Mouse (Mus musculus): Measurements from ENCODE around the gene Farp1. TPM values are rescaled to one million over a fixed set of nuclear protein-coding genes. Genes with fewer than 3 reads are reported as not detected.

Farp1 gene
- polyA plus RNA-seq, 1 experiment from 2014 or later = 19.1 TPM

DNA sequence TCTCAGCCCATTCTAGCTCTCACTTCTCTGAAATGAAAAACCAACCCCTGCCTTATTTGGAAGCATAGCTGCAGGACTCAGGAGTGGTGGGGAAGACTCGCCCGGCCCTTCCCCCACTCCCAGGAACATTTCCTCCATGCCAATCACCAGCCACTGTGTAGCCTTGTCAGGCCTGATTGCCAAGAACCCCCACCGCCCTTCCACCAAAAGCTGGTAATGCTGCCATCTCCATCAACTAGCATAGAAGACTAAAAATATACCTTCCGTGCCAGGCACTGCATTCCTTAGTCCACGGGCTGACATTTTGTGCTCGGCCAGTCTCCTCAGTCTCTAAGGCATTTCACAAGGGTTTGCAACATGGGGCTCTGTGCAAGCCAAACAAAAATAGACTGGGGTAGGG lies 235.5 kb downstream of the Farp1 start:
- Histone ChIP-seq H3K4me1 (ENCODE audit: control insufficient read depth in 2 of 2, insufficient read depth in 2 of 2, low read length in 2 of 2) (peaks cover 12 to 22% of the 10 kb centered on the region in 2 experiments), H3K4me3 (ENCODE audit: control insufficient read depth in 1 of 2, insufficient read depth in 1 of 2, low read depth in 1 of 2, low read length in 2 of 2) (no peak overlapping the region), H3K27me3 (ENCODE audit: control insufficient read depth, insufficient read depth, low read length) (no peaks in the 10 kb centered on the region), H3K36me3 (ENCODE audit: control insufficient read depth, insufficient read depth, low read length) (peaks cover 82% of the 10 kb centered on the region), H3K27ac (replicated peaks in 1 of 2; ENCODE audit: control insufficient read depth in 1 of 2, insufficient read depth in 1 of 2, low read depth in 2 of 2, low read length in 2 of 2) (peak overlapping the region; percentile 71 to 89), H3K9ac (ENCODE audit: low read length) (0 out of 2 replicates have a peak overlapping the region, but pooled peaks have one; percentile 30), H3K4me2 (ENCODE audit: low read length) (no peak overlapping the region), H3K9me3 (ENCODE audit: control insufficient read depth, low read length) (no peaks in the 10 kb centered on the region)
- WGBS = 25% methylated on average over 6 of the region's 6 CpGs
- ATAC-seq (ENCODE audit: insufficient number of reproducible peaks, insufficient read depth, low FRiP score, low read depth) = peak; percentile 50; the same call in 1 of the 2 replicates

- Histone ChIP-seq H3K4me2 (ENCODE audit: low read length) (no peak overlapping the region), H3K4me3 (ENCODE audit: control insufficient read depth in 1 of 2, insufficient read depth in 1 of 2, low read depth in 1 of 2, low read length in 2 of 2) (no peak overlapping the region), H3K4me1 (ENCODE audit: control insufficient read depth in 2 of 2, insufficient read depth in 2 of 2, low read length in 2 of 2) (peaks cover 11 to 12% of the 10 kb centered on the region in 2 experiments), H3K27ac (replicated peaks in 1 of 2; ENCODE audit: control insufficient read depth in 1 of 2, insufficient read depth in 1 of 2, low read depth in 2 of 2, low read length in 2 of 2) (no peak overlapping the region), H3K9me3 (ENCODE audit: control insufficient read depth, low read length) (no peaks in the 10 kb centered on the region), H3K9ac (ENCODE audit: low read length) (no peak overlapping the region), H3K36me3 (ENCODE audit: control insufficient read depth, insufficient read depth, low read length) (peaks cover 85% of the 10 kb centered on the region), H3K27me3 (ENCODE audit: control insufficient read depth, insufficient read depth, low read length) (no peaks in the 10 kb centered on the region)
- 80% methylated on average over 12 of the region's 12 CpGs for WGBS
- no peak for ATAC-seq (ENCODE audit: insufficient number of reproducible peaks, insufficient read depth, low FRiP score, low read depth)
Measured at GRCm38 (mm10) chr14:121274985-121275384, 240.0 kb downstream of the Farp1 start.

DNA sequence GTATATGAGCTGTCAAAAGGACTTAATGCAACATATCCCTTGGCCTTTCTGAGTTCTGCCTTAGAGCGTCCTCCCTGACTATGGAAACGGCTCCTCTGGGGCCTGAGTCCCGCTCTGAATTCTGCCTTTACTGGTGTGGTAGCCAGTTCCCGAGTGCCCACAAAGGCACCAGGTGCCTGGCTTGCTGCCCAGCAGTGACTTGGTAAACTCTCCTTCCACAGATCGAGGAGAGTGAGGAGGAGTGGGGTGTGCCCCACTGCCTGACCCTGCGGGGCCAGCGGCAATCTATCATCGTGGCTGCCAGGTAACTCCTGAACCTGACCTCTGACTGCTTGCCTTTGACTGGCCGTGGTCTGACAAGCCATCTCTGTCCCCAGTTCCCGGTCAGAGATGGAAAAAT lies 241.0 kb downstream of the Farp1 start:
- Histone ChIP-seq H3K27me3 (ENCODE audit: control insufficient read depth, insufficient read depth, low read length) (no peaks in the 10 kb centered on the region), H3K4me1 (ENCODE audit: control insufficient read depth in 2 of 2, insufficient read depth in 2 of 2, low read length in 2 of 2) (peaks cover 8% of the 10 kb centered on the region in 2 experiments), H3K4me2 (ENCODE audit: low read length) (no peak overlapping the region), H3K4me3 (ENCODE audit: control insufficient read depth in 1 of 2, insufficient read depth in 1 of 2, low read depth in 1 of 2, low read length in 2 of 2) (no peak overlapping the region), H3K36me3 (ENCODE audit: control insufficient read depth, insufficient read depth, low read length) (peaks cover 91% of the 10 kb centered on the region), H3K9ac (ENCODE audit: low read length) (no peak overlapping the region), H3K27ac (replicated peaks in 1 of 2; ENCODE audit: control insufficient read depth in 1 of 2, insufficient read depth in 1 of 2, low read depth in 2 of 2, low read length in 2 of 2) (no peak overlapping the region), H3K9me3 (ENCODE audit: control insufficient read depth, low read length) (no peaks in the 10 kb centered on the region)
- ATAC-seq (ENCODE audit: insufficient number of reproducible peaks, insufficient read depth, low FRiP score, low read depth) = no peak
- WGBS = 79% methylated on average over 10 of the region's 10 CpGs

DNA sequence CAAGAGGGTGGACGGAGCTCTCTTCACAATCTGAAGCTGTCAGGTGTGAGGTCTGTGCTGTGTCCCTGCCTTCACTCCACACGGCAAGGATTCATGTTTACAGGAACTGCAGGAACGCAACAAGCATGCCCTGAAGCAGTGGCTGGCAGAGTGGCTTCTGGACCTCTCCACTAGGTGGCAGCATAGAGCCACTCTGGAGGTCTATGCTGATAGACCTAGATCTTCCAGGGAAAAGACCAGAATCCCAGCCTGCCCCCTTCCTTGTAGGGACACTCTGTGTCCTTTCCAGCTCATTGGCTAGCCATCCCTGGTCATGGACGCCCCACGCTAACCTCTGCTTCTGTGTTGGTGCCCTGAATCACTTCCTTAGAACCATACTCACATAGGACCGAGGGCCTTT lies 244.1 kb downstream of the Farp1 start:
- peaks cover 91% of the 10 kb centered on the region for H3K36me3 ChIP-seq (ENCODE audit: control insufficient read depth, insufficient read depth, low read length)
- no peak overlapping the region for H3K9ac ChIP-seq (ENCODE audit: low read length)
- no peak overlapping the region for H3K27ac ChIP-seq (replicated peaks in 1 of 2; ENCODE audit: control insufficient read depth in 1 of 2, insufficient read depth in 1 of 2, low read depth in 2 of 2, low read length in 2 of 2)
- no peak overlapping the region for H3K4me3 ChIP-seq (ENCODE audit: control insufficient read depth in 1 of 2, insufficient read depth in 1 of 2, low read depth in 1 of 2, low read length in 2 of 2)
- H3K9me3 ChIP-seq (ENCODE audit: control insufficient read depth, low read length) = no peaks in the 10 kb centered on the region
- 23% methylated on average over 6 of the region's 6 CpGs for WGBS
- H3K4me1 ChIP-seq (ENCODE audit: control insufficient read depth in 2 of 2, insufficient read depth in 2 of 2, low read length in 2 of 2) = peaks cover 11 to 12% of the 10 kb centered on the region in 2 experiments
- 0 out of 2 replicates have a peak, but pooled peaks have one; percentile 39 for ATAC-seq (ENCODE audit: insufficient number of reproducible peaks, insufficient read depth, low FRiP score, low read depth)
- H3K27me3 ChIP-seq (ENCODE audit: control insufficient read depth, insufficient read depth, low read length) = no peaks in the 10 kb centered on the region
- no peak overlapping the region for H3K4me2 ChIP-seq (ENCODE audit: low read length)

GRCm38 (mm10) chr14:121280601-121281335 lies 245.8 kb downstream of the Farp1 start:
- Histone ChIP-seq H3K4me3 (ENCODE audit: control insufficient read depth in 1 of 2, insufficient read depth in 1 of 2, low read depth in 1 of 2, low read length in 2 of 2) (no peak overlapping the region), H3K9ac (ENCODE audit: low read length) (no peak overlapping the region), H3K9me3 (ENCODE audit: control insufficient read depth, low read length) (no peaks in the 10 kb centered on the region), H3K27me3 (ENCODE audit: control insufficient read depth, insufficient read depth, low read length) (no peaks in the 10 kb centered on the region), H3K27ac (replicated peaks in 1 of 2; ENCODE audit: control insufficient read depth in 1 of 2, insufficient read depth in 1 of 2, low read depth in 2 of 2, low read length in 2 of 2) (peak overlapping the region; percentile 56 to 64), H3K4me2 (ENCODE audit: low read length) (no peak overlapping the region), H3K4me1 (ENCODE audit: control insufficient read depth in 2 of 2, insufficient read depth in 2 of 2, low read length in 2 of 2) (peaks cover 11 to 12% of the 10 kb centered on the region in 2 experiments), H3K36me3 (ENCODE audit: control insufficient read depth, insufficient read depth, low read length) (peaks cover 91% of the 10 kb centered on the region)
- ATAC-seq (ENCODE audit: insufficient number of reproducible peaks, insufficient read depth, low FRiP score, low read depth) = peak; percentile 36; the same call in 1 of the 2 replicates
- WGBS = 55% methylated on average over 16 of the region's 16 CpGs

- Histone ChIP-seq H3K9me3 (ENCODE audit: control insufficient read depth, low read length) (no peaks in the 10 kb centered on the region), H3K9ac (ENCODE audit: low read length) (no peak overlapping the region), H3K27me3 (ENCODE audit: control insufficient read depth, insufficient read depth, low read length) (no peaks in the 10 kb centered on the region), H3K4me3 (ENCODE audit: control insufficient read depth in 1 of 2, insufficient read depth in 1 of 2, low read depth in 1 of 2, low read length in 2 of 2) (no peak overlapping the region), H3K36me3 (ENCODE audit: control insufficient read depth, insufficient read depth, low read length) (peaks cover 91% of the 10 kb centered on the region), H3K27ac (replicated peaks in 1 of 2; ENCODE audit: control insufficient read depth in 1 of 2, insufficient read depth in 1 of 2, low read depth in 2 of 2, low read length in 2 of 2) (peak overlapping the region; percentile 56 to 64), H3K4me2 (ENCODE audit: low read length) (no peak overlapping the region), H3K4me1 (ENCODE audit: control insufficient read depth in 2 of 2, insufficient read depth in 2 of 2, low read length in 2 of 2) (peaks cover 11 to 12% of the 10 kb centered on the region in 2 experiments)
- ATAC-seq (ENCODE audit: insufficient number of reproducible peaks, insufficient read depth, low FRiP score, low read depth) = no peak
Measured at GRCm38 (mm10) chr14:121281336-121281710, 246.3 kb downstream of the Farp1 start.

DNA sequence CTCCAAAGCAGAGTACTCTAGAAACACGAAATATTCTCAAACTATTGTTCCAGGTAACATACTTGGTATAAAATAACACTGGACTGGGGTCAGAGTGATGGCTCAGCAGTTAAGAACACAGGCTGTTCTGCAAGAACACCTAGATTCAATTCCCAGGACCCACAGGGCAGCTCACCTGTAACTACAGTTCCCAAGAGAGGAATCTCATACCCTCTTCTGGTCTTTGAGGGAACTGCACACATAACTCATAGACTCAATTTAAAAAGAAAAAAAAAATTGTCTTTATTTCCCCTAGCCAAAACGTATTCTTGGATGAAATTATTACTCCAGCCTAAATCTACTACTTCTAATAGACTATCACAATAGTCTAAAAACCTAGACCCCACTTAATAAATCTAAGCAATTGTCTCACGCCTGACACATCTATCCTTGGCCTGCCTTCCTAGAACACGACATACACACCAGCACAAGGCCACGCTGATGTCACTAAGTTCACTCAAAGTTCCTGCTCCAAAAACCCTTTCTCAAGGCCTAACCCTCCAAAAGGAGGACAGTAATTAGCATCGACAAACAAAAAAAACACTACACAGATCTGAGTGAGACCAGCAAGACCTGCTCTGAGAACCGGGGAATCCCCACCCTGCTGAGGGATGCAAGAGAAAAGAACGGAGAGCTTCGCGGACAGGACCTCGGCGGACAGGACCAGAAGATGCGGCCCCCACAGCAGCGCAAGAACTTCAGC lies 250.6 kb downstream of the Farp1 start:
- Histone ChIP-seq H3K4me1 (ENCODE audit: control insufficient read depth in 2 of 2, insufficient read depth in 2 of 2, low read length in 2 of 2) (peaks cover 12 to 13% of the 10 kb centered on the region in 2 experiments), H3K9ac (ENCODE audit: low read length) (no peak overlapping the region), H3K4me3 (ENCODE audit: control insufficient read depth in 1 of 2, insufficient read depth in 1 of 2, low read depth in 1 of 2, low read length in 2 of 2) (no peak overlapping the region), H3K27ac (replicated peaks in 1 of 2; ENCODE audit: control insufficient read depth in 1 of 2, insufficient read depth in 1 of 2, low read depth in 2 of 2, low read length in 2 of 2) (no peak overlapping the region), H3K9me3 (ENCODE audit: control insufficient read depth, low read length) (no peaks in the 10 kb centered on the region), H3K27me3 (ENCODE audit: control insufficient read depth, insufficient read depth, low read length) (no peaks in the 10 kb centered on the region), H3K4me2 (ENCODE audit: low read length) (no peak overlapping the region), H3K36me3 (ENCODE audit: control insufficient read depth, insufficient read depth, low read length) (peaks cover 81% of the 10 kb centered on the region)
- 93% methylated on average over 14 of the region's 14 CpGs for WGBS
- ATAC-seq (ENCODE audit: insufficient number of reproducible peaks, insufficient read depth, low FRiP score, low read depth) = no peak

All from heart, embryonic 14.5 days (tissue).